Mouse (Mus musculus) ES-E14 (cell line): ENCODE measurements around the gene Peak1.

Experiments used
- CHD2 ChIP-seq: IDR thresholded peaks from 2 replicates; pipeline ENCODE4 v1.6.1; 2014; ENCODE audit warnings: mild to moderate bottlenecking, low read depth, low read length, inconsistent platforms
- HCFC1 ChIP-seq: IDR thresholded peaks from 2 replicates; pipeline ENCODE4 v1.6.1; 2012; ENCODE audit warnings: low read length, inconsistent platforms, borderline replicate concordance; ENCODE audit not compliant: insufficient read depth
- MAFK ChIP-seq: IDR thresholded peaks from 2 replicates; pipeline ENCODE4 v1.6.1; 2014; ENCODE audit warnings: mild to moderate bottlenecking, low read depth, low read length, inconsistent platforms; ENCODE audit not compliant: insufficient read depth
- ZC3H11A ChIP-seq: IDR thresholded peaks from 2 replicates; pipeline ENCODE4 v1.6.1; 2012; ENCODE audit warnings: low read depth, mild to moderate bottlenecking, inconsistent platforms, low read length, borderline replicate concordance
- ZNF384 ChIP-seq: IDR thresholded peaks from 2 replicates; pipeline ENCODE4 v1.6.1; 2012; ENCODE audit warnings: low read depth, low read length, inconsistent platforms

- TF ChIP-seq ZNF384 (no peak), HCFC1 (no peak), MAFK (no peak), CHD2 (no peak), ZC3H11A (no peak)
These were observed 127.8 kb downstream of the Peak1 start for GRCm38 (mm10) chr9:56290019-56290418.
